Mouse (Mus musculus) G1E (cell line): ENCODE data around the gene Olfr1448. TPM values are rescaled to one million over a fixed set of nuclear protein-coding genes. Genes with fewer than 3 reads are reported as not detected.

Source experiments
- ATAC-seq: 2 replicates; pipeline ENCODE4 v1.8.0; 2016; ENCODE audit warnings: mild to moderate bottlenecking; ENCODE audit not compliant: insufficient number of reproducible peaks, poor library complexity, low FRiP score, severe bottlenecking; ENCODE audit errors: extremely low read depth
- DNase-seq: peaks from one replicate; pipeline ENCODE4 v3.0.0; 2012; ENCODE audit warnings: low spot score
- H3K27me3 ChIP-seq: 2 replicates; pipeline ENCODE4 v1.6.1; 2012; ENCODE audit warnings: mild to moderate bottlenecking, low read length, inconsistent platforms; ENCODE audit not compliant: insufficient read depth
- H3K36me3 ChIP-seq: replicated peaks from 2 replicates; pipeline ENCODE3; 2012; ENCODE audit warnings: mild to moderate bottlenecking, inconsistent platforms
- H3K4me1 ChIP-seq: 2 replicates; pipeline ENCODE4 v1.6.1; 2012; ENCODE audit warnings: low read depth, low read length, inconsistent platforms, mixed read lengths; ENCODE audit not compliant: insufficient read depth
- H3K4me3 ChIP-seq: 2 replicates; pipeline ENCODE4 v1.5.1; 2012; ENCODE audit warnings: low read depth, mild to moderate bottlenecking, inconsistent platforms, low read length, moderate library complexity, mixed read lengths
- H3K9me3 ChIP-seq: replicated peaks from 2 replicates; pipeline ENCODE4 v1.6.1; 2012; ENCODE audit warnings: inconsistent platforms
- CTCF ChIP-seq: IDR thresholded peaks from 2 replicates; pipeline ENCODE4 v1.5.1; 2012; ENCODE audit warnings: low read depth, low read length, inconsistent platforms, mixed read lengths
- GATA1 ChIP-seq: IDR thresholded peaks from 2 replicates; pipeline ENCODE4 v1.6.1; 2012; ENCODE audit warnings: borderline replicate concordance, low read length, inconsistent platforms, mixed read lengths
- GATA2 ChIP-seq: IDR thresholded peaks from 2 replicates; pipeline ENCODE4 v1.6.1; 2012; ENCODE audit warnings: low read depth, low read length, inconsistent platforms, borderline replicate concordance
- POLR2AphosphoS5 ChIP-seq: IDR thresholded peaks from 2 replicates; pipeline ENCODE4 v1.6.1; 2012; ENCODE audit warnings: low read depth, low read length, inconsistent platforms; ENCODE audit not compliant: insufficient replicate concordance
- TAL1 ChIP-seq: conservative IDR thresholded peaks from 2 replicates; pipeline ENCODE4 v1.6.1; 2012; ENCODE audit warnings: low read depth, low read length, inconsistent platforms, mixed read lengths
- polyA plus RNA-seq: library from polyadenylated mRNA; stranded (reverse); fragments of >175 nt; gene quantifications from 2 replicates; pipeline ENCODE4 v1.2.3, GENCODE M21; 2012
- total RNA-seq, 2 experiments: library from RNA; stranded (forward) in 1 of 2; stranded (reverse) in 1 of 2; fragments of 200-1000 nt in 1 of 2; fragments of >200 nt in 1 of 2; fragmentation: Nextera tagmentation in 1 of 2; gene quantifications; 2 replicates each; pipeline ENCODE4 v1.2.3; 2014 to 2017

Olfr1448 gene
- total and polyA plus RNA-seq, 3 experiments = 0.11 TPM; not detected in 2

GRCm38 (mm10) chr19:12883555-12883954 is 40.7 kb downstream of the Olfr1448 start, which contains the start of gene Olfr1445:
Gene Olfr1445, plus strand, starts transcription at chr19:12883855.
- Histone ChIP-seq H3K4me3 (no peak within 1 kb of the TSS), H3K4me1 (no peaks in the 10 kb centered on the region), H3K36me3 (no peaks in the 10 kb centered on the region), H3K27me3 (no peaks in the 10 kb centered on the region), H3K9me3 (no peaks in the 10 kb centered on the region)
- DNase-seq (no peak), ATAC-seq (no peak)
- no peak for TF ChIP-seq CTCF
- no peak for TF ChIP-seq TAL1
- no peak for TF ChIP-seq POLR2AphosphoS5
- TF ChIP-seq GATA1 = no peak
- TF ChIP-seq GATA2 = no peak

Other genes with a start within 250 kb of the Olfr1448 start
- not detected in 2 replicates for gene Olfr1443, start 246.3 kb downstream of the Olfr1448 start, total RNA-seq (2014; fragmentation: Nextera tagmentation)
- under 0.01 and 0.05 TPM in 2 replicates for gene Olfr1443, start 246.3 kb downstream of the Olfr1448 start, total RNA-seq (2017)
- not detected in 2 replicates for gene Olfr1443, start 246.3 kb downstream of the Olfr1448 start, polyA plus RNA-seq
- gene Keg1, start 228.6 kb downstream of the Olfr1448 start, total RNA-seq (2014; fragmentation: Nextera tagmentation) = not detected in 2 replicates
- gene Keg1, start 228.6 kb downstream of the Olfr1448 start, total RNA-seq (2017) = 0.17 and 0.38 TPM in 2 replicates
- gene Keg1, start 228.6 kb downstream of the Olfr1448 start, polyA plus RNA-seq = not detected in 2 replicates
- gene Cntf, start 158.8 kb downstream of the Olfr1448 start, total RNA-seq (2014; fragmentation: Nextera tagmentation) = 7.4 TPM in 1 of 2 replicates, not detected in the other
- gene Cntf, start 158.8 kb downstream of the Olfr1448 start, total RNA-seq (2017) = 3.0 and 4.0 TPM in 2 replicates
- 0.06 and 0.10 TPM in 2 replicates for gene Cntf, start 158.8 kb downstream of the Olfr1448 start, polyA plus RNA-seq
- 90.3 and 97.4 TPM in 2 replicates for gene Zfp91, start 128.3 kb downstream of the Olfr1448 start, total RNA-seq (2014; fragmentation: Nextera tagmentation)
- 112 and 117 TPM in 2 replicates for gene Zfp91, start 128.3 kb downstream of the Olfr1448 start, total RNA-seq (2017)
- gene Zfp91, start 128.3 kb downstream of the Olfr1448 start, polyA plus RNA-seq = 26.5 and 36.0 TPM in 2 replicates
- 0.68 and 2.1 TPM in 2 replicates for gene Lpxn, start 128.2 kb downstream of the Olfr1448 start, total RNA-seq (2014; fragmentation: Nextera tagmentation)
- gene Lpxn, start 128.2 kb downstream of the Olfr1448 start, total RNA-seq (2017) = 2.5 and 3.5 TPM in 2 replicates
- gene Lpxn, start 128.2 kb downstream of the Olfr1448 start, polyA plus RNA-seq = 0.03 TPM in 1 of 2 replicates, not detected in the other
- not detected in 2 replicates for gene Gm5244, start 77.7 kb downstream of the Olfr1448 start, total RNA-seq (2014; fragmentation: Nextera tagmentation)
- gene Gm5244, start 77.7 kb downstream of the Olfr1448 start, total RNA-seq (2017) = not detected in 2 replicates
- not detected in 2 replicates for gene Gm5244, start 77.7 kb downstream of the Olfr1448 start, polyA plus RNA-seq
- not detected in 2 replicates for gene Olfr1444, start 67.1 kb downstream of the Olfr1448 start, total RNA-seq (2014; fragmentation: Nextera tagmentation)
- gene Olfr1444, start 67.1 kb downstream of the Olfr1448 start, total RNA-seq (2017) = 0.16 TPM in 1 of 2 replicates, not detected in the other
- not detected in 2 replicates for gene Olfr1444, start 67.1 kb downstream of the Olfr1448 start, polyA plus RNA-seq
- gene Olfr1445, start 40.6 kb downstream of the Olfr1448 start, total RNA-seq (2014; fragmentation: Nextera tagmentation) = not detected in 2 replicates
- not detected in 2 replicates for gene Olfr1445, start 40.6 kb downstream of the Olfr1448 start, total RNA-seq (2017)
- gene Olfr1445, start 40.6 kb downstream of the Olfr1448 start, polyA plus RNA-seq = not detected in 2 replicates
- gene Olfr1446, start 30.9 kb downstream of the Olfr1448 start, total RNA-seq (2014; fragmentation: Nextera tagmentation) = not detected in 2 replicates
- 0.06 and 0.16 TPM in 2 replicates for gene Olfr1446, start 30.9 kb downstream of the Olfr1448 start, total RNA-seq (2017)
- not detected in 2 replicates for gene Olfr1446, start 30.9 kb downstream of the Olfr1448 start, polyA plus RNA-seq
- gene Olfr1447, start 20.7 kb downstream of the Olfr1448 start, total RNA-seq (2014; fragmentation: Nextera tagmentation) = not detected in 2 replicates
- 0.27 TPM in 1 of 2 replicates, not detected in the other for gene Olfr1447, start 20.7 kb downstream of the Olfr1448 start, total RNA-seq (2017)
- gene Olfr1447, start 20.7 kb downstream of the Olfr1448 start, polyA plus RNA-seq = not detected in 2 replicates
- not detected in 2 replicates for gene Olfr1449, start 6.4 kb upstream of the Olfr1448 start, total RNA-seq (2014; fragmentation: Nextera tagmentation)
- gene Olfr1449, start 6.4 kb upstream of the Olfr1448 start, total RNA-seq (2017) = 0.49 TPM in 1 of 2 replicates, not detected in the other
- not detected in 2 replicates for gene Olfr1449, start 6.4 kb upstream of the Olfr1448 start, polyA plus RNA-seq
- gene Olfr1450, start 25.8 kb upstream of the Olfr1448 start, total RNA-seq (2014; fragmentation: Nextera tagmentation) = not detected in 2 replicates
- 0.16 TPM in 1 of 2 replicates, not detected in the other for gene Olfr1450, start 25.8 kb upstream of the Olfr1448 start, total RNA-seq (2017)
- gene Olfr1450, start 25.8 kb upstream of the Olfr1448 start, polyA plus RNA-seq = not detected in 2 replicates
- gene Olfr1451, start 70.6 kb upstream of the Olfr1448 start, total RNA-seq (2014; fragmentation: Nextera tagmentation) = not detected in 2 replicates
- gene Olfr1451, start 70.6 kb upstream of the Olfr1448 start, total RNA-seq (2017) = 0.27 TPM in 1 of 2 replicates, not detected in the other
- gene Olfr1451, start 70.6 kb upstream of the Olfr1448 start, polyA plus RNA-seq = not detected in 2 replicates
- not detected in 2 replicates for gene Olfr1453, start 103.9 kb upstream of the Olfr1448 start, total RNA-seq (2014; fragmentation: Nextera tagmentation)
- 0.23 and 0.38 TPM in 2 replicates for gene Olfr1453, start 103.9 kb upstream of the Olfr1448 start, total RNA-seq (2017)
- gene Olfr1453, start 103.9 kb upstream of the Olfr1448 start, polyA plus RNA-seq = not detected in 2 replicates
- gene Olfr1454, start 136.2 kb upstream of the Olfr1448 start, total RNA-seq (2014; fragmentation: Nextera tagmentation) = not detected in 2 replicates
- gene Olfr1454, start 136.2 kb upstream of the Olfr1448 start, total RNA-seq (2017) = 0.05 TPM in 1 of 2 replicates, not detected in the other
- not detected in 2 replicates for gene Olfr1454, start 136.2 kb upstream of the Olfr1448 start, polyA plus RNA-seq
- not detected in 2 replicates for gene Olfr1457, start 173.5 kb upstream of the Olfr1448 start, total RNA-seq (2014; fragmentation: Nextera tagmentation)
- 0.12 TPM in 1 of 2 replicates, not detected in the other for gene Olfr1457, start 173.5 kb upstream of the Olfr1448 start, total RNA-seq (2017)
- gene Olfr1457, start 173.5 kb upstream of the Olfr1448 start, polyA plus RNA-seq = not detected in 2 replicates
- not detected in 2 replicates for gene Olfr1458, start 182.4 kb upstream of the Olfr1448 start, total RNA-seq (2014; fragmentation: Nextera tagmentation)
- not detected in 2 replicates for gene Olfr1458, start 182.4 kb upstream of the Olfr1448 start, total RNA-seq (2017)
- gene Olfr1458, start 182.4 kb upstream of the Olfr1448 start, polyA plus RNA-seq = not detected in 2 replicates
- gene Olfr1459, start 225.1 kb upstream of the Olfr1448 start, total RNA-seq (2014; fragmentation: Nextera tagmentation) = not detected in 2 replicates
- gene Olfr1459, start 225.1 kb upstream of the Olfr1448 start, total RNA-seq (2017) = 0.12 and 0.27 TPM in 2 replicates
- gene Olfr1459, start 225.1 kb upstream of the Olfr1448 start, polyA plus RNA-seq = not detected in 2 replicates
- gene Olfr1461, start 238.6 kb upstream of the Olfr1448 start, total RNA-seq (2014; fragmentation: Nextera tagmentation) = not detected in 2 replicates
- gene Olfr1461, start 238.6 kb upstream of the Olfr1448 start, total RNA-seq (2017) = 0.05 TPM in 1 of 2 replicates, not detected in the other
- not detected in 2 replicates for gene Olfr1461, start 238.6 kb upstream of the Olfr1448 start, polyA plus RNA-seq